Mouse (Mus musculus): ENCODE measurements around the gene Oosp2.

The Oosp2 gene

GRCm38 (mm10) chr19:11660459-11660858 lies at the start of gene Oosp2:
Gene Oosp2 (minus strand): TSS chr19:11660559.
- no peak for DNase-seq

GRCm38 (mm10) chr19:11698342-11698741 lies 38.0 kb upstream of the Oosp2 start:
- no peak for DNase-seq

- DNase-seq: no peak
Measured at GRCm38 (mm10) chr19:11696755-11697154, 36.4 kb upstream of the Oosp2 start, which contains the start of gene Oosp3. Gene Oosp3 (plus strand): TSS chr19:11697055.

GRCm38 (mm10) chr19:11691454-11691853 lies 31.1 kb upstream of the Oosp2 start:
- DNase-seq: no peak

- DNase-seq: no peak
Measured at GRCm38 (mm10) chr19:11690839-11691238, 30.5 kb upstream of the Oosp2 start, which contains the start of gene Oosp1. Gene Oosp1 (minus strand): TSS chr19:11691150.

- DNase-seq: no peak
Measured at GRCm38 (mm10) chr19:11661562-11661961, 1.2 kb upstream of the Oosp2 start.

- no peak for DNase-seq
Measured at GRCm38 (mm10) chr19:11659142-11659541, 1.2 kb downstream of the Oosp2 start.

GRCm38 (mm10) chr19:11649564-11649963 lies 10.8 kb downstream of the Oosp2 start:
- DNase-seq: no peak

GRCm38 (mm10) chr19:11646166-11646565 lies 14.2 kb downstream of the Oosp2 start:
- no peak for DNase-seq

- DNase-seq: no peak
Measured at GRCm38 (mm10) chr19:11640732-11641131, 19.6 kb downstream of the Oosp2 start, which contains the start of gene Ms4a3. Gene Ms4a3 (minus strand): TSS chr19:11640851.

GRCm38 (mm10) chr19:11639038-11639437 lies 21.3 kb downstream of the Oosp2 start:
- DNase-seq: no peak

GRCm38 (mm10) chr19:11635572-11635971 lies 24.8 kb downstream of the Oosp2 start:
- DNase-seq: no peak

- no peak for DNase-seq
Measured at GRCm38 (mm10) chr19:11634330-11634729, 26.0 kb downstream of the Oosp2 start.

GRCm38 (mm10) chr19:11633732-11634131 lies 26.6 kb downstream of the Oosp2 start:
- no peak for DNase-seq

GRCm38 (mm10) chr19:11625231-11625630 lies 35.1 kb downstream of the Oosp2 start:
- DNase-seq: no peak

GRCm38 (mm10) chr19:11624800-11625199 lies 35.6 kb downstream of the Oosp2 start:
- no peak for DNase-seq

GRCm38 (mm10) chr19:11623551-11623950 lies 36.8 kb downstream of the Oosp2 start, which contains the start of gene Ms4a2:
Gene Ms4a2 (minus strand): TSS chr19:11623719.
- DNase-seq: no peak

GRCm38 (mm10) chr19:11617983-11618382 lies 42.4 kb downstream of the Oosp2 start:
- no peak for DNase-seq

GRCm38 (mm10) chr19:11614805-11615204 lies 45.6 kb downstream of the Oosp2 start:
- no peak for DNase-seq

GRCm38 (mm10) chr19:11613776-11614443 lies 46.4 kb downstream of the Oosp2 start:
- DNase-seq: no peak

GRCm38 (mm10) chr19:11613084-11613483 lies 47.3 kb downstream of the Oosp2 start:
- no peak for DNase-seq

- DNase-seq: no peak
Measured at GRCm38 (mm10) chr19:11612293-11612692, 48.1 kb downstream of the Oosp2 start.

- DNase-seq: peak; percentile 6
Measured at GRCm38 (mm10) chr19:11611541-11611945, 48.8 kb downstream of the Oosp2 start.

- DNase-seq: no peak
Measured at GRCm38 (mm10) chr19:11608172-11608571, 52.2 kb downstream of the Oosp2 start.

- DNase-seq: no peak
Measured at GRCm38 (mm10) chr19:11604603-11605002, 55.8 kb downstream of the Oosp2 start, which contains the start of gene Ms4a6d. Gene Ms4a6d (minus strand): TSS chr19:11604849.
